Mouse (Mus musculus): ENCODE data around the gene Xrcc3.

DNA sequence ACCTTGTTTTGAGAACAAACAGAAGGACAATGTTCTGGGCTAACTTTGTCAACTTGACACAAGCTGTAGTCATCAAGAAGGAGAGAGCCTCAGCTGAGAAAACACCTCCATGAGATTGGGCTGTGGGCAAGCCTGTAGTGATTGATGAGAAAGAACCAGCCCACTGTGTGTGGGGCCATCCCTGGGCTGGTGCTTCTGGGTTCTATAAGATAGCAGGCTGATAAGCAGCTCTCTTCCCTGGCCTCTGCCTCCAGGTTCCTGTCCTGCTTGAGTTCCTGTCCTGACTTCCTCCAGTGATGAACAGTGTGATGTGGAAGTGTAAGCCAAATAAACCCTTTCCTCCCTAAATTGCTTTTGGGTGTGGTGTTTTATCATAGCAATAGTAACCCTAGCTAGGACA, 59.0 kb downstream of the Xrcc3 start:
- no peak for TF ChIP-seq CTCF (IDR thresholded peaks at IDR 0.05; ENCODE audit: control insufficient read depth, insufficient read depth, insufficient read length)
- no peak for TF ChIP-seq USF1 (IDR thresholded peaks at IDR 0.05; ENCODE audit: low read depth)

All from C2C12 (cell line).